Mouse (Mus musculus) B cell, adult 62 days (primary cell): ENCODE results near the gene Gm21477. TPM values are rescaled to one million over a fixed set of nuclear protein-coding genes. Genes with fewer than 3 reads are reported as not detected.

Source experiments
- total RNA-seq: library from RNA; stranded (reverse); gene quantifications from 4 replicates; pipeline ENCODE4 v1.2.4, GENCODE M21; 2023

Gene Gm21477
- total RNA-seq = not detected in 4 replicates

DNA sequence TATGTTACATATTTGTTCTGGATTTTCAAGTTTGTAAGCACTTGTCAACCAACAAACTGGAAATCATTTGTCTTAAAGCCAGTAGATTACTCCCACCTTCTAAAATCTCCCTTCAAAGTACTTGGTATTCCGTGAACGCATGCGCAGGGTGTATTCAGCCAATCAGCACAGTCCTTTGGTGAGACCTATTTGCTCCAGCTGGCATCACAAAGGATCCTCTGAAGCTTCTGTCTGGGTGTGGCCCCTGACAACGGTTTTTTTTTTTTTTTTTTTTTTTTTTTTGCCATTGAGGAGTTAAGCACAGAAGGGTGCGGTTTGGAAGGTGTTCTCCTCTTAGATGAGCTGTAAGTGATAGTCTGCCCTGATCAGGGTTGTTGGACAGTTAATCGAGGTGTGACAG, at the start of gene Gm21477:
TSS of gene Gm21477 (plus strand) at position 301 of the 400 bp plus-strand sequence.

